Mouse (Mus musculus) heart, postnatal 0 days (tissue): ENCODE data around the gene 1700001F09Rik.
"Not testable (repeated sequence)": the region's sequence is repeated elsewhere in the genome, so short reads cannot be mapped to it uniquely, and the experiment has no call there.

Experiments
- CTCF ChIP-seq: IDR thresholded peaks from 2 replicates; pipeline ENCODE4 v1.5.1; 2016; ENCODE audit warnings: antibody characterized with exemption, control low read depth, low read depth
- EP300 ChIP-seq: IDR thresholded peaks from 2 replicates; pipeline ENCODE4 v1.6.1; 2016; ENCODE audit warnings: antibody characterized with exemption, low read depth

DNA sequence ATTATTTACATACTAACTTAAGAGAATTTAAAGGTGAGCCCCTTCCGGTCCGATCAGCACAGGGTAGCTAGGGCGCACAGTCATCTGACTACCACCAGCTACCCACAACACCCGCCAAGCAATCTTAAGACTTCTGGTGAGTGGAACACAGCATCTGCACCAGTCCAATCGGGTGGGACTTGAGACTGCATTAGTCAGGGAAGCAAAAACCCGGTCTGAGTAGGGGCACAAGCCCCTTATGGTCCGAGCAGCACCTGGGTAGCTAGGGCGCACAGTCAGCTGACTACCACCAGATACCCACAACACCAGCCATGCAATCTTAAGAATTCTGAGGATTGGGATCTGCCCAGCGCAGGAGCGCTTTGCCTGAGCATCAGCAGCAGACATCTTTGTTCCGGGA lies 14.1 kb upstream of the 1700001F09Rik start:
- TF ChIP-seq CTCF, EP300: not testable (repeated sequence)
